Mouse (Mus musculus): ENCODE data around the gene Gab2.

The Gab2 gene

GRCm38 (mm10) chr7:97315656-97316055 is 234.3 kb downstream of the Gab2 start:
- no peak for DNase-seq (ENCODE audit: low read depth, low spot score)

- no peak for DNase-seq (ENCODE audit: low read depth, low spot score)
Measured at GRCm38 (mm10) chr7:97317706-97318105, 236.3 kb downstream of the Gab2 start.

GRCm38 (mm10) chr7:97324342-97324741 is 243.0 kb downstream of the Gab2 start:
- no peak for DNase-seq (ENCODE audit: low read depth, low spot score)

GRCm38 (mm10) chr7:97325156-97325985 is 244.0 kb downstream of the Gab2 start:
- DNase-seq (ENCODE audit: low read depth, low spot score), result peak; percentile 63

- no peak for DNase-seq (ENCODE audit: low read depth, low spot score)
Measured at GRCm38 (mm10) chr7:97327376-97327775, 246.0 kb downstream of the Gab2 start.

GRCm38 (mm10) chr7:97328891-97329588 is 247.7 kb downstream of the Gab2 start:
- DNase-seq (ENCODE audit: low read depth, low spot score), result peak; percentile 70

- no peak for DNase-seq (ENCODE audit: low read depth, low spot score)
Measured at GRCm38 (mm10) chr7:97329676-97330075, 248.3 kb downstream of the Gab2 start.

- DNase-seq (ENCODE audit: low read depth, low spot score), result no peak
Measured at GRCm38 (mm10) chr7:97330931-97331645, 249.7 kb downstream of the Gab2 start.

- peak; percentile 97 for DNase-seq (ENCODE audit: low read depth, low spot score)
Measured at GRCm38 (mm10) chr7:97331726-97332666, 250.6 kb downstream of the Gab2 start, which contains the start of the genes Usp35 and Kctd21. TSS of gene Usp35 (minus strand) at chr7:97332020. TSS of gene Kctd21 (plus strand) at chr7:97332327.

GRCm38 (mm10) chr7:97332667-97333041 is 251.3 kb downstream of the Gab2 start:
- no peak for DNase-seq (ENCODE audit: low read depth, low spot score)

- DNase-seq (ENCODE audit: low read depth, low spot score), result no peak
Measured at GRCm38 (mm10) chr7:97333113-97333898, 251.9 kb downstream of the Gab2 start.

- DNase-seq (ENCODE audit: low read depth, low spot score), result no peak
Measured at GRCm38 (mm10) chr7:97334406-97334805, 253.0 kb downstream of the Gab2 start.

GRCm38 (mm10) chr7:97336678-97337077 is 255.3 kb downstream of the Gab2 start:
- DNase-seq (ENCODE audit: low read depth, low spot score), result no peak

- DNase-seq (ENCODE audit: low read depth, low spot score), result no peak
Measured at GRCm38 (mm10) chr7:97338593-97338992, 257.2 kb downstream of the Gab2 start.

- DNase-seq (ENCODE audit: low read depth, low spot score), result no peak
Measured at GRCm38 (mm10) chr7:97339623-97340022, 258.2 kb downstream of the Gab2 start.

- DNase-seq (ENCODE audit: low read depth, low spot score), result peak; percentile 97
Measured at GRCm38 (mm10) chr7:97340907-97341849, 259.8 kb downstream of the Gab2 start.

- no peak for DNase-seq (ENCODE audit: low read depth, low spot score)
Measured at GRCm38 (mm10) chr7:97342961-97343360, 261.6 kb downstream of the Gab2 start.

- no peak for DNase-seq (ENCODE audit: low read depth, low spot score)
Measured at GRCm38 (mm10) chr7:97344655-97345054, 263.3 kb downstream of the Gab2 start.

GRCm38 (mm10) chr7:97345229-97345871 is 264.0 kb downstream of the Gab2 start:
- no peak for DNase-seq (ENCODE audit: low read depth, low spot score)
